Mouse (Mus musculus) testis, adult 2 months (tissue): ENCODE measurements at regions not wholly inside any gene's neighbourhood (a gene's known extent, or its start where the extent isn't known, plus 50 kb on each side); places are given as distances from the start of the nearest gene placed in this dataset.

Source experiments
- CTCF ChIP-seq: fragments of 200-500 bp; IDR thresholded peaks from 2 replicates; pipeline ENCODE4 v1.5.1; 2012; ENCODE audit warnings: low read depth, mild to moderate bottlenecking, inconsistent platforms, low read length, moderate library complexity; ENCODE audit not compliant: control insufficient read depth, insufficient read depth, insufficient replicate concordance
- POLR2A ChIP-seq: fragments of 200-500 bp; IDR thresholded peaks from 2 replicates; pipeline ENCODE4 v1.6.1; 2012; ENCODE audit warnings: low read depth, mild to moderate bottlenecking, inconsistent platforms, low read length, moderate library complexity; ENCODE audit not compliant: control insufficient read depth

DNA sequence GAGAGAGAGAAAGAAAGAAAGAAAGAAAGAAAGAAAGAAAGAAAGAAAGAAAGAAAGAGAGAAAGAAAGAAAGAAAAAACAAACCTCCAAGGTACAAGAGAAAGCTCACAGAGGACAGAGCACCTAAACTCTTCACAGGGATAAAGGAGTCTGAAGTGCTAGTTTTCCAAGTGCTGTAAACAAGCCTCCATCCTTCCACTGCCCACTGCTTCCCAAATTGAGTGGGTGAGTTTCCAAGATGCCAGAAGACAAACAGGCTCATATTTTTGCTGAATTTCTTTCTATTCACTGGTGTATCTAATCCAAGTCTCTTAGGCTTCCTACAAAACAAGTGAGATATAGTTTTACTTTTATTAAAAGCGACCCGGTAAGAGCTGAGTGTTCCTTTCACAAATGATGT lies 218.2 kb downstream of the Lmo4 start:
- TF ChIP-seq POLR2A, result no peak
- TF ChIP-seq CTCF, result no peak
